Mouse (Mus musculus): Measurements from ENCODE around the gene Vmn2r83.

Vmn2r83 gene

GRCm38 (mm10) chr10:79537781-79538180 lies 69.2 kb downstream of the Vmn2r83 start:
- in situ Hi-C loops (cut with MboI) = no loop called here

GRCm38 (mm10) chr10:79538323-79538722 lies 69.8 kb downstream of the Vmn2r83 start:
- in situ Hi-C loops (cut with MboI) = no loop called here

- in situ Hi-C loops (cut with MboI) = no loop called here
Measured at GRCm38 (mm10) chr10:79538873-79539272, 70.3 kb downstream of the Vmn2r83 start.

- in situ Hi-C loops (cut with MboI) = no loop called here
Measured at GRCm38 (mm10) chr10:79539701-79540495, 71.4 kb downstream of the Vmn2r83 start.

- in situ Hi-C loops (cut with MboI) = no loop called here
Measured at GRCm38 (mm10) chr10:79540746-79541145, 72.2 kb downstream of the Vmn2r83 start.

GRCm38 (mm10) chr10:79541522-79541921 lies 73.0 kb downstream of the Vmn2r83 start:
- in situ Hi-C loops (cut with MboI) = no loop called here

- in situ Hi-C loops (cut with MboI) = no loop called here
Measured at GRCm38 (mm10) chr10:79542171-79542570, 73.6 kb downstream of the Vmn2r83 start.

All from mature B cell (primary cell).